Mouse (Mus musculus): ENCODE data around the gene Ptpn12. TPM values are rescaled to one million over a fixed set of nuclear protein-coding genes. Genes with fewer than 3 reads are reported as not detected.

Gene Ptpn12
- polyA plus RNA-seq, 1 experiment: 35.9 TPM

GRCm38 (mm10) chr5:20968963-20969362, 86.7 kb downstream of the Ptpn12 start:
- TF ChIP-seq CTCF (conservative IDR thresholded peaks at IDR 0.05; ENCODE audit: insufficient read depth, insufficient read length, low read depth, low read length) (peak; percentile 71), POLR2A (IDR thresholded peaks at IDR 0.05; ENCODE audit: low read depth, low read length) (no peak)
- no peak overlapping the region for H3K4me3 ChIP-seq (ENCODE audit: insufficient read depth, low read depth, low read length)
- DNase-seq: peak; percentile 88
- no peaks in the 10 kb centered on the region for H3K27me3 ChIP-seq (replicated peaks; ENCODE audit: control insufficient read depth, insufficient read depth, low read length)
- WGBS: 53% methylated on average over 9 of the region's 9 CpGs
- no peaks in the 10 kb centered on the region for H3K36me3 ChIP-seq (ENCODE audit: control insufficient read depth, insufficient read depth, low read length)
- H3K4me1 ChIP-seq (ENCODE audit: control insufficient read depth, insufficient read depth, low read length): no peaks in the 10 kb centered on the region; the same call in 1 of the 2 replicates
- H3K27ac ChIP-seq (ENCODE audit: insufficient read depth, low read depth, low read length): no peak overlapping the region

DNA sequence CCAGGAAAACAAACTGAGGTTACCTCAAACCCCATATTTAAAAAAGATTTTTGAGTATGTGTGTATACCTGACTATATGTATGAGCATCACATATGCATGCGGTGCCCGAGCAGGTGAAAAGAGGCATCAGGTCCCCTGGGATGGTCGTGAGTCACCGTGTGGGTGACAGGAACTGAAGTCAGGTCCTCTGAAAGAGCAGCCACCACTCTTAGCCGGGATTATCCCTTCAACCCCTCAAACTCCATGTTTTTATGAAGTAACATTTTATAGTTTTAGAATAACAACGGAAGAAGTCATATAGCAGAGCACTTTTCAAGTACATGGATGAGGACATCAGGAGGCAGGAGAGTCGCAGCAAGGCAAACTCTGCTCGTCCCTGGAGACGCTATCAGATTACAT, 87.2 kb downstream of the Ptpn12 start:
- Histone ChIP-seq H3K27me3 (replicated peaks; ENCODE audit: control insufficient read depth, insufficient read depth, low read length) (no peaks in the 10 kb centered on the region), H3K36me3 (ENCODE audit: control insufficient read depth, insufficient read depth, low read length) (no peaks in the 10 kb centered on the region), H3K4me3 (ENCODE audit: insufficient read depth, low read depth, low read length) (no peak overlapping the region), H3K4me1 (ENCODE audit: control insufficient read depth, insufficient read depth, low read length) (no peaks in the 10 kb centered on the region; the same call in 1 of the 2 replicates), H3K27ac (ENCODE audit: insufficient read depth, low read depth, low read length) (no peak overlapping the region)
- no peak for DNase-seq
- TF ChIP-seq POLR2A (IDR thresholded peaks at IDR 0.05; ENCODE audit: low read depth, low read length) (no peak), CTCF (conservative IDR thresholded peaks at IDR 0.05; ENCODE audit: insufficient read depth, insufficient read length, low read depth, low read length) (no peak)
- WGBS: 37% methylated on average over 9 of the region's 9 CpGs

- Histone ChIP-seq H3K4me1 (ENCODE audit: control insufficient read depth, insufficient read depth, low read length) (no peaks in the 10 kb centered on the region; the same call in 1 of the 2 replicates), H3K36me3 (ENCODE audit: control insufficient read depth, insufficient read depth, low read length) (no peaks in the 10 kb centered on the region), H3K4me3 (ENCODE audit: insufficient read depth, low read depth, low read length) (no peak overlapping the region), H3K27me3 (replicated peaks; ENCODE audit: control insufficient read depth, insufficient read depth, low read length) (no peaks in the 10 kb centered on the region), H3K27ac (ENCODE audit: insufficient read depth, low read depth, low read length) (no peak overlapping the region)
- TF ChIP-seq POLR2A (IDR thresholded peaks at IDR 0.05; ENCODE audit: low read depth, low read length): no peak
- DNase-seq: peak; percentile 86
- WGBS: 10% methylated on average over 4 of the region's 4 CpGs
Measured at GRCm38 (mm10) chr5:20967942-20968341, 87.8 kb downstream of the Ptpn12 start.

DNA sequence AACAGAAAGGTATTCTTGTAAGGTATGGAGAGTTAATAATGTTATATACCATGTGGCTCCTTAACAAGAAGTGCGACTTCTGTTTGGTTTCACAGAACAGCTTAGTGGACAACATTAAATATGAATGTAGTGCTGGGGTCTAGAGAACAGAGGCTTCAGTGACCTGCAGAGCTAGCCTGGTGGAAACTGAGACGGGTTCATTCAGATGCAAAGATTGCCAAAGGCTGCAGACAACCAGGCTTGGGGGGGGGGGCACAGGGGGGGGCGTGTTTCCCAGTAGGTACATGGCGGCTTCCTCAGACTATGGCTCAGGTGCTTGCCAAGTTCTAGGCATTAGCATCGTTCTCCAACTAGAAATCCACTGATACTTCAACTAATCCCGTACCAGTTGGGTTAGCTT, 91.3 kb downstream of the Ptpn12 start:
- H3K4me1 ChIP-seq (ENCODE audit: control insufficient read depth, insufficient read depth, low read length): no peaks in the 10 kb centered on the region; the same call in 1 of the 2 replicates
- no peak overlapping the region for H3K4me3 ChIP-seq (ENCODE audit: insufficient read depth, low read depth, low read length)
- 65% methylated on average over 6 of the region's 6 CpGs for WGBS
- H3K27ac ChIP-seq (ENCODE audit: insufficient read depth, low read depth, low read length): no peak overlapping the region
- no peak for DNase-seq
- H3K36me3 ChIP-seq (ENCODE audit: control insufficient read depth, insufficient read depth, low read length): no peaks in the 10 kb centered on the region
- H3K27me3 ChIP-seq (replicated peaks; ENCODE audit: control insufficient read depth, insufficient read depth, low read length): no peaks in the 10 kb centered on the region
- TF ChIP-seq POLR2A (IDR thresholded peaks at IDR 0.05; ENCODE audit: low read depth, low read length) (no peak), CTCF (conservative IDR thresholded peaks at IDR 0.05; ENCODE audit: insufficient read depth, insufficient read length, low read depth, low read length) (no peak)

DNA sequence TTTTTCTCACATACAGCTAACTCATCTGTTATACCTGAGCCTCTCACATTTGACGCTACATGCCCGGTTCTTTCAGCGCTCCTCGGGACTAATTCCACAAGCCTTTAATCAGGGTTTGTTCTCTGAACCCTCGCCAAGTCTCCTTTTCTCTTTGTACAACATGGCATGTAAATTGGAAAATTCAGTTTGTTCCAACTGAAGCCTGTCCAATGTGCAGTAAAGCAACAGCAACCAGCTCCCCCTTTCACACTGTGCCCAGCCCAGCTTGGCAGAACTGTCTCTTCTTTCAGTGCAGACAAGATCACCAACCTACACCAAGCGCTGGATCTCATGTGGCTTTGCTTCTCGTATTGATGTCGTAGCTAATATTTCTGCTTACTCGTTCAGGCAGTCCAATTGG, 92.4 kb downstream of the Ptpn12 start:
- H3K4me3 ChIP-seq (ENCODE audit: insufficient read depth, low read depth, low read length): no peak overlapping the region
- H3K27me3 ChIP-seq (replicated peaks; ENCODE audit: control insufficient read depth, insufficient read depth, low read length): no peaks in the 10 kb centered on the region
- H3K27ac ChIP-seq (ENCODE audit: insufficient read depth, low read depth, low read length): no peak overlapping the region
- 81% methylated on average over 9 of the region's 9 CpGs for WGBS
- TF ChIP-seq CTCF (conservative IDR thresholded peaks at IDR 0.05; ENCODE audit: insufficient read depth, insufficient read length, low read depth, low read length) (no peak), POLR2A (IDR thresholded peaks at IDR 0.05; ENCODE audit: low read depth, low read length) (no peak)
- DNase-seq: peak; percentile 45
- no peaks in the 10 kb centered on the region; the same call in 1 of the 2 replicates for H3K4me1 ChIP-seq (ENCODE audit: control insufficient read depth, insufficient read depth, low read length)
- no peaks in the 10 kb centered on the region for H3K36me3 ChIP-seq (ENCODE audit: control insufficient read depth, insufficient read depth, low read length)

- TF ChIP-seq CTCF (conservative IDR thresholded peaks at IDR 0.05; ENCODE audit: insufficient read depth, insufficient read length, low read depth, low read length): no peak
- H3K27ac ChIP-seq (ENCODE audit: insufficient read depth, low read depth, low read length): no peak overlapping the region
- no peaks in the 10 kb centered on the region for H3K27me3 ChIP-seq (replicated peaks; ENCODE audit: control insufficient read depth, insufficient read depth, low read length)
- no peak for DNase-seq
- 89% methylated on average over 2 of the region's 2 CpGs for WGBS
- H3K4me3 ChIP-seq (ENCODE audit: insufficient read depth, low read depth, low read length): no peak overlapping the region
- H3K4me1 ChIP-seq (ENCODE audit: control insufficient read depth, insufficient read depth, low read length): no peaks in the 10 kb centered on the region
- no peaks in the 10 kb centered on the region for H3K36me3 ChIP-seq (ENCODE audit: control insufficient read depth, insufficient read depth, low read length)
Measured at GRCm38 (mm10) chr5:20960927-20961326, 94.8 kb downstream of the Ptpn12 start.

DNA sequence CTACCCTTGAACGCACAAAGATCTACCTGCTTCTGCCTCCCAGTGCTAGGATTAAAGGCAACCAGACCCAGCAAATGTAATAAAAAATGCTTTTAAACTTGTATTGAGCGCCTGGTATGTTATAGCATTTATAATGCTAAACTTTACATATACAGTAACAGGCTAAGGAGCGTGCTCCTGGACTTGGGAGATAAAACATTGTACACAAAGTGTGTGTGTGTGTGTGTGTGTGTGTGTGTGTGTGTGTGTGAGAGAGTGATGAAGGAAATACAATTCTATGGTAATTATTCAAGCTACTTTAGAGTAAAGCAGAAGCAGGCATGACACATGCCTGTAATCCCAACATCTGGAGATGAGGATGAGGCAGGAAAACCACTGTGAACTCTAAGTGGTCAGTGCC, 99.4 kb downstream of the Ptpn12 start, which contains the start of gene Rsbn1l:
Rsbn1l (minus strand) TSS at position 101 of the 400 bp plus-strand sequence.
- Histone ChIP-seq H3K27me3 (replicated peaks; ENCODE audit: control insufficient read depth, insufficient read depth, low read length) (no peaks in the 10 kb centered on the region), H3K4me1 (ENCODE audit: control insufficient read depth, insufficient read depth, low read length) (peaks cover 11% of the 10 kb centered on the region; the same call in 1 of the 2 replicates), H3K27ac (ENCODE audit: insufficient read depth, low read depth, low read length) (no peak within 1 kb of the TSS), H3K36me3 (ENCODE audit: control insufficient read depth, insufficient read depth, low read length) (no peaks in the 10 kb centered on the region), H3K4me3 (ENCODE audit: insufficient read depth, low read depth, low read length) (no peak within 1 kb of the TSS)
- no peak for TF ChIP-seq POLR2A (IDR thresholded peaks at IDR 0.05; ENCODE audit: low read depth, low read length)
- no peak for TF ChIP-seq CTCF (conservative IDR thresholded peaks at IDR 0.05; ENCODE audit: insufficient read depth, insufficient read length, low read depth, low read length)
- 97% methylated on average over 3 of the region's 3 CpGs for WGBS
- no peak for DNase-seq

Measured in kidney, adult 2 months (tissue).